Mouse (Mus musculus): ENCODE data around the gene Nfib. TPM values are rescaled to one million over a fixed set of nuclear protein-coding genes. Genes with fewer than 3 reads are reported as not detected.
A peak's percentile ranks its signal among the peaks of the same experiment; 100 is the strongest.

Gene Nfib
- polyA plus RNA-seq, 1 experiment, result 44.3 TPM

GRCm38 (mm10) chr4:82474334-82474733 is 231.2 kb downstream of the Nfib start:
- TF ChIP-seq CTCF (IDR thresholded peaks at IDR 0.05; ENCODE audit: borderline replicate concordance, insufficient read depth, low read depth, low read length), result no peak
- H3K27ac ChIP-seq (ENCODE audit: insufficient read depth, low read length), result no peak overlapping the region
- H3K4me3 ChIP-seq (replicated peaks; ENCODE audit: insufficient read depth, low read depth, low read length), result no peak overlapping the region
- no peak for DNase-seq
- H3K4me1 ChIP-seq (ENCODE audit: control insufficient read depth, insufficient read depth, low read length), result peaks cover 19% of the 10 kb centered on the region
- H3K27me3 ChIP-seq (ENCODE audit: control insufficient read depth, insufficient read depth, low read length), result no peaks in the 10 kb centered on the region
- 76% methylated on average over 5 of the region's 5 CpGs for WGBS

DNA sequence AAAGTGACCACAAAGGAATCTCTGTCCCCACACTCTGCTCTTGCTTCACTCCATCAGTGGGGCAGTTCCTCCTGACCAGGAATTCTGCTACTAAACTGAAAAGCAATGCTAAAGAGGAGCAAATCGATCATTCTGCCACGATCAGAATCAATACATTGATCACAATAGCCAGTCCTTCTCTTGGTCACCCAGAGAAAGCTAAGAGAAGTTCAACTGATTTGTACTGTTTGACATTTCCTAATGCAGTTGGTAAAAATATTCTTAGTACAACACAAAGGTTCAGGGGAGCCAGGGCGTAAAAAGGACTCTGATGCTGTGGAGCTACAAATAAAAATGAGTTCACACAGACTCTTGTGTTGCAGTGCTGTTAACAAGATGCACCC is 234.6 kb downstream of the Nfib start:
- DNase-seq, result no peak

GRCm38 (mm10) chr4:82470212-82470937 is 235.2 kb downstream of the Nfib start:
- 38% methylated on average over 5 of the region's 5 CpGs for WGBS
- Histone ChIP-seq H3K4me1 (ENCODE audit: control insufficient read depth, insufficient read depth, low read length) (peaks cover 28% of the 10 kb centered on the region), H3K4me3 (replicated peaks; ENCODE audit: insufficient read depth, low read depth, low read length) (no peak overlapping the region), H3K27ac (ENCODE audit: insufficient read depth, low read length) (no peak overlapping the region), H3K27me3 (ENCODE audit: control insufficient read depth, insufficient read depth, low read length) (no peaks in the 10 kb centered on the region)
- DNase-seq, result no peak
- TF ChIP-seq POLR2A (IDR thresholded peaks at IDR 0.05; ENCODE audit: borderline replicate concordance, insufficient read depth, low read length), result no peak
- TF ChIP-seq CTCF (IDR thresholded peaks at IDR 0.05; ENCODE audit: borderline replicate concordance, insufficient read depth, low read depth, low read length), result no peak

More for the DNA sequence above, 234.6 kb downstream of the Nfib start:
- Histone ChIP-seq H3K4me1 (ENCODE audit: control insufficient read depth, insufficient read depth, low read length) (peaks cover 26% of the 10 kb centered on the region), H3K27me3 (ENCODE audit: control insufficient read depth, insufficient read depth, low read length) (no peaks in the 10 kb centered on the region), H3K27ac (ENCODE audit: insufficient read depth, low read length) (no peak overlapping the region), H3K4me3 (replicated peaks; ENCODE audit: insufficient read depth, low read depth, low read length) (no peak overlapping the region)
- TF ChIP-seq CTCF (IDR thresholded peaks at IDR 0.05; ENCODE audit: borderline replicate concordance, insufficient read depth, low read depth, low read length) (no peak), POLR2A (IDR thresholded peaks at IDR 0.05; ENCODE audit: borderline replicate concordance, insufficient read depth, low read length) (no peak)
- 70% methylated on average over 3 of the region's 3 CpGs for WGBS

- Histone ChIP-seq H3K4me3 (replicated peaks; ENCODE audit: insufficient read depth, low read depth, low read length) (no peak overlapping the region), H3K4me1 (ENCODE audit: control insufficient read depth, insufficient read depth, low read length) (peaks cover 31% of the 10 kb centered on the region), H3K27ac (ENCODE audit: insufficient read depth, low read length) (no peak overlapping the region), H3K27me3 (ENCODE audit: control insufficient read depth, insufficient read depth, low read length) (no peaks in the 10 kb centered on the region)
- WGBS, result 62% methylated on average over 3 of the region's 3 CpGs
- TF ChIP-seq CTCF (IDR thresholded peaks at IDR 0.05; ENCODE audit: borderline replicate concordance, insufficient read depth, low read depth, low read length) (no peak), POLR2A (IDR thresholded peaks at IDR 0.05; ENCODE audit: borderline replicate concordance, insufficient read depth, low read length) (no peak)
- DNase-seq, result no peak
Observed at GRCm38 (mm10) chr4:82468944-82469343, 236.6 kb downstream of the Nfib start.

DNA sequence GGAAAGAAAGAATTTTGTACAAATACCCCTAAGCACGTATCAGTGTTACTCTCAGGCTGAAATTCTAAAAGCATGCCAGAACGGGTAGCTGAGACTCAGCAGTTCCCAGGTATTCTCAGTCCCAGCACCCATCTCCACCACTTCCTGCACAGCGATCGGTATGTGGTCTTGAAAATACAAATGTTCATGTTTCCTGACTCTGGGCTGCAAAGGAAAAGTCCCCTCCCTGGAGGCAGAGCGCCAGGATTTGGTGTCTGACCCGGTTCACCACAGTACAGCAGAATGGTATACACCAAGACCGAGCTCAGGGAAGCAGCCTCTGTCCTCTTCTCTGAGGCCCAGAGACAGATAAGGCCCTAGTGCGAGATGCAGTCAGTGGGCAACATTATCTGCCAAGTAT is 238.8 kb downstream of the Nfib start:
- peak overlapping the region; percentile 29; the same call in 1 of the 2 replicates for H3K27ac ChIP-seq (ENCODE audit: insufficient read depth, low read length)
- TF ChIP-seq POLR2A (IDR thresholded peaks at IDR 0.05; ENCODE audit: borderline replicate concordance, insufficient read depth, low read length) (no peak), CTCF (IDR thresholded peaks at IDR 0.05; ENCODE audit: borderline replicate concordance, insufficient read depth, low read depth, low read length) (no peak)
- H3K4me3 ChIP-seq (replicated peaks; ENCODE audit: insufficient read depth, low read depth, low read length), result no peak overlapping the region
- peak; percentile 43 to 53 for DNase-seq
- WGBS, result 15% methylated on average over 8 of the region's 8 CpGs
- H3K27me3 ChIP-seq (ENCODE audit: control insufficient read depth, insufficient read depth, low read length), result no peaks in the 10 kb centered on the region
- H3K4me1 ChIP-seq (ENCODE audit: control insufficient read depth, insufficient read depth, low read length), result peaks cover 34% of the 10 kb centered on the region

DNA sequence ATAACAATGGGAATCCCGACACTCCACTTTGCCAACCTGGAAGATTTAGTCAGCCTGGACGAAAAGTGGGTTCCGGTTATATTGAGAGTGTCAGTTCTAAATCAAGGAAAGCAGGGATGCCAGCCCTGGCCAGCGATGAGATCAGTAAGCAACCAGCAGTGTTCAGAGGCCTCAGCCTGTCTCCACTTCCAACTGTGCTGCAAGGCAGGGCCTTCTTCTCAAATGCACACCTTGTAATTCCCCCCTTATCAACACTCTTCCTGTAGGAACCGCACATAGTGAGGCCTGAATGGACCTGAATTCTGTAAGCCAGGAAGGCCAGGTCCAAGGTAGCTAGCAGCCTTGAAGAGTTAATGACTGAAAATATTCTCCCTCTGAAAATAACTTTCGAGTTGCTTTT is 239.4 kb downstream of the Nfib start:
- Histone ChIP-seq H3K4me3 (replicated peaks; ENCODE audit: insufficient read depth, low read depth, low read length) (no peak overlapping the region), H3K4me1 (ENCODE audit: control insufficient read depth, insufficient read depth, low read length) (peaks cover 31% of the 10 kb centered on the region), H3K27me3 (ENCODE audit: control insufficient read depth, insufficient read depth, low read length) (no peaks in the 10 kb centered on the region), H3K27ac (ENCODE audit: insufficient read depth, low read length) (peak overlapping the region; percentile 34; the same call in 1 of the 2 replicates)
- 8% methylated on average over 6 of the region's 6 CpGs for WGBS
- DNase-seq, result peak; percentile 51 to 67
- TF ChIP-seq CTCF (IDR thresholded peaks at IDR 0.05; ENCODE audit: borderline replicate concordance, insufficient read depth, low read depth, low read length) (no peak), POLR2A (IDR thresholded peaks at IDR 0.05; ENCODE audit: borderline replicate concordance, insufficient read depth, low read length) (no peak)

DNA sequence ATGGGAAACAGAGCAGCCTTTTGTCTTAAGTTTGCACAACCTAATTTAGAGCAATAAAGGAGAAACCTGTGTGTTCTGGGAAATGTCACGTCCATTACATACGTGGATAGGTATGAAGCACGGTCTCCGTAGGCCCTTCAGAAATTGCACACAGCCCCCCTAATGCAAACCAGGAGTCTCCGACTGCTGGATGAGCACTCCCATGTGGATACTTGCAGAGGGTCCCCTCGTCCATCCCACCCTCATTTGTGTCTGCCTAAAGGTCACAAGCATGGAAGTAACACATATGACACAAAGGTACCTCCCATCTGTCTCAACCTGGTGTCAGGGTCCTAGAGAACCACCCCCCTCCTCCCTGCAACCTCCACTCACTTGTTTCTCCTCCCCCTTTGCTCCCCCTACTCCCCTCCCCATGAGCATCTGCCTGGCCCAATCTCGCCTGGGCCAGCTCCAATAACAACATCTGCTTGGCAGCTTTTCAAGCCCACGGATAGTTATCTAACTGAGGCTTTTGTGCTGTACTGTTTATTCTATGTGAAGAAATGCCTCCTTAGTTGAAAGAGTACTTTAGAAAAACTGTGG is 241.4 kb downstream of the Nfib start:
- Histone ChIP-seq H3K27me3 (ENCODE audit: control insufficient read depth, insufficient read depth, low read length) (no peaks in the 10 kb centered on the region), H3K4me1 (ENCODE audit: control insufficient read depth, insufficient read depth, low read length) (peaks cover 36% of the 10 kb centered on the region), H3K27ac (ENCODE audit: insufficient read depth, low read length) (no peak overlapping the region), H3K4me3 (replicated peaks; ENCODE audit: insufficient read depth, low read depth, low read length) (no peak overlapping the region)
- no peak for DNase-seq
- no peak for TF ChIP-seq POLR2A (IDR thresholded peaks at IDR 0.05; ENCODE audit: borderline replicate concordance, insufficient read depth, low read length)
- no peak for TF ChIP-seq CTCF (IDR thresholded peaks at IDR 0.05; ENCODE audit: borderline replicate concordance, insufficient read depth, low read depth, low read length)
- WGBS, result 50% methylated on average over 8 of the region's 8 CpGs

DNA sequence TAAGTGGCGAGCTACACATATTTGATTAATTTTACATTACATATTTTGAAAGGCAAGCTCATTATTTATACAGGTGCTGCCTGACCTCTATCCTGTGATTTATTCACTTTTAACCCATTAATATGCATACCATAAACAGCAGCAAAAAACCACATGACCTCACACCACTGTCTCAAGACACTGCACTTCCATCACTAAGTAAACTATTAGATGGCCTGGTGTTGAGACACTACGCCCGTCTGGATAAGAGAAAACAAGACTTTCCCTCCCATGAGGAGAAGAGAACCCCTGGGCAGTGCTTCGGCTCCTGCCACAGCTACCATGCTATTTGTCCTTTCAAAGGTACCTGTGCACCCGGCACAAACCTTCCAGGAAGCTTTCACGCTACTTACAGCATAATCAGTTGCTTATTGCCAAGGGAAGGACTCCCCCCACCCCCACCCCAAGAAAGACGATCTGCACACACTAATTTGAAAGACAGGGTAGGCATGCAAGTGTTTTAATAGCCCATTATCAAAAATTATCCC is 242.3 kb downstream of the Nfib start:
- no peak for DNase-seq
- Histone ChIP-seq H3K4me1 (ENCODE audit: control insufficient read depth, insufficient read depth, low read length) (peaks cover 40% of the 10 kb centered on the region), H3K27me3 (ENCODE audit: control insufficient read depth, insufficient read depth, low read length) (no peaks in the 10 kb centered on the region), H3K27ac (ENCODE audit: insufficient read depth, low read length) (no peak overlapping the region; the same call in 1 of the 2 replicates), H3K4me3 (replicated peaks; ENCODE audit: insufficient read depth, low read depth, low read length) (no peak overlapping the region)
- TF ChIP-seq CTCF (IDR thresholded peaks at IDR 0.05; ENCODE audit: borderline replicate concordance, insufficient read depth, low read depth, low read length), result no peak
- TF ChIP-seq POLR2A (IDR thresholded peaks at IDR 0.05; ENCODE audit: borderline replicate concordance, insufficient read depth, low read length), result no peak
- 48% methylated on average over 7 of the region's 7 CpGs for WGBS
